19 mouse cellular contexts compared by ENCODE assay signal in the genomic region with DNA sequence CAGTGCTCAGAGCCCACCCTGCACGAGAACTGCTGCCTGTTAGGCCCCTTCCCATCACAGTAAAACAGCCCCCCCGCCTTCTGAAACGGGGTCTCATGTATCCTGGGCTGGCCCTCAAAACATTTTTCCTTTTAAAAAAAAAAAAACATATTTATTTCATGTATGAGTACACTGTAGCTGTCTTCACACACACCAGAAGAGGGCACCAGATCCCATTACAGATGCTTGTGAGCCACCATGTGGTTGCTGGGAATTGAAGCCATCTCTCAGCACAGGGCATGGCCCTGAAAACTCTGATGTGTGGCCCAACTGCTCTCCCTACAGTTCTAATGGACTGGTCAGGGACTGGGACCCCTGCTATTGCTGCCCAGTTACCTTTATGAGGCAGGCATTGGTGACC. TPM values are rescaled to one million over a fixed set of nuclear protein-coding genes. Genes with fewer than 3 reads are reported as not detected.
"Had no signal": no experiment of that assay in that cellular context is flagged by ENCODE, and none has a peak within 500 bp of the region (broad histone marks: within the 10 kb centered on the region; RNA-seq: fewer than 3 reads in every experiment).

No protein-coding gene starts in this region.

- H3K27ac ChIP-seq: limb, embryonic 10.5 days; liver, embryonic 13.5 days; midbrain, embryonic 15.5 days; neural tube, embryonic 13.5 days had no signal

- DNase-seq: kidney, adult 18-20 months; kidney, postnatal 25 days; layer of hippocampus, adult 9-11 months; liver, embryonic 13.5 days; lung, adult 2 months; lung, postnatal 4 days; retina, postnatal 1 day; right cerebral cortex, postnatal 4 days; spleen, adult 18-20 months; thymus, adult 2 months; thymus, postnatal 25 days had no signal

- H3K4me2 ChIP-seq: liver, embryonic 13.5 days; midbrain, embryonic 11.5 days; midbrain, embryonic 15.5 days; neural tube, embryonic 13.5 days had no signal

- H3K27me3 ChIP-seq: liver, embryonic 13.5 days; midbrain, embryonic 15.5 days; neural tube, embryonic 13.5 days had no signal

- H3K4me3 ChIP-seq: limb, embryonic 10.5 days; liver, embryonic 13.5 days; midbrain, embryonic 15.5 days; neural tube, embryonic 13.5 days had no signal

- H3K9ac ChIP-seq: liver, embryonic 13.5 days; midbrain, embryonic 15.5 days; neural tube, embryonic 13.5 days had no signal

- ATAC-seq: inflammation-experienced regulatory T-cells, adult 6 months; lung, postnatal 0 days; midbrain, embryonic 15.5 days had no signal

- H3K9me3 ChIP-seq: limb, embryonic 10.5 days; liver, embryonic 13.5 days; midbrain, embryonic 15.5 days; neural tube, embryonic 13.5 days had no signal

RNA-seq across cellular contexts. Expression of gene Cpt1c, which starts 3.6 kb away (rescaled TPM):
- total RNA-seq: megakaryocyte, adult 5-6 weeks had no signal

RNA-seq across cellular contexts. Expression of gene Tsks, which starts 35.3 kb away (rescaled TPM):
- total RNA-seq: megakaryocyte, adult 5-6 weeks had no signal
- polyA plus RNA-seq: inflammation-experienced regulatory T-cells, adult 6 months; kidney, embryonic 14.5 days; lung, adult 2 months had no signal
